Mouse (Mus musculus): ENCODE data around the gene Adprhl1. TPM values are rescaled to one million over a fixed set of nuclear protein-coding genes. Genes with fewer than 3 reads are reported as not detected.

Gene Adprhl1
- 15.6 and 22.8 TPM in 2 replicates for polyA plus RNA-seq (2012; ENCODE audit: insufficient read depth, insufficient read length, missing spikeins)

- Histone ChIP-seq H3K4me1 (ENCODE audit: control insufficient read depth, insufficient read depth, insufficient read length, low read length) (no peaks in the 10 kb centered on the region), H3K27ac (replicated peaks; ENCODE audit: low read depth, low read length) (no peak within 1 kb of the TSS), H3K4me3 (ENCODE audit: insufficient read depth, low read depth, low read length) (no peak within 1 kb of the TSS)
Observed at GRCm38 (mm10) chr8:13254019-13254418, at the start of gene Adprhl1. Gene Adprhl1, minus strand, starts transcription at chr8:13254162.

GRCm38 (mm10) chr8:13301036-13301435 lies 47.1 kb upstream of the Adprhl1 start:
- Histone ChIP-seq H3K4me3 (ENCODE audit: insufficient read depth, low read depth, low read length) (no peak overlapping the region), H3K27ac (replicated peaks; ENCODE audit: low read depth, low read length) (no peak overlapping the region)

GRCm38 (mm10) chr8:13299571-13299970 lies 45.6 kb upstream of the Adprhl1 start:
- no peaks in the 10 kb centered on the region for H3K4me1 ChIP-seq (ENCODE audit: control insufficient read depth, insufficient read depth, insufficient read length, low read length)
- H3K4me3 ChIP-seq (ENCODE audit: insufficient read depth, low read depth, low read length) = no peak overlapping the region
- H3K27ac ChIP-seq (replicated peaks; ENCODE audit: low read depth, low read length) = no peak overlapping the region

More at GRCm38 (mm10) chr8:13301036-13301435, 47.1 kb upstream of the Adprhl1 start:
- H3K4me1 ChIP-seq (ENCODE audit: control insufficient read depth, insufficient read depth, insufficient read length, low read length) = no peaks in the 10 kb centered on the region

GRCm38 (mm10) chr8:13293677-13294470 lies 39.9 kb upstream of the Adprhl1 start:
- H3K27ac ChIP-seq (replicated peaks; ENCODE audit: low read depth, low read length) = no peak overlapping the region
- H3K4me1 ChIP-seq (ENCODE audit: control insufficient read depth, insufficient read depth, insufficient read length, low read length) = no peaks in the 10 kb centered on the region
- no peak overlapping the region for H3K4me3 ChIP-seq (ENCODE audit: insufficient read depth, low read depth, low read length)

GRCm38 (mm10) chr8:13292364-13292763 lies 38.4 kb upstream of the Adprhl1 start:
- Histone ChIP-seq H3K4me1 (ENCODE audit: control insufficient read depth, insufficient read depth, insufficient read length, low read length) (no peaks in the 10 kb centered on the region), H3K4me3 (ENCODE audit: insufficient read depth, low read depth, low read length) (no peak overlapping the region), H3K27ac (replicated peaks; ENCODE audit: low read depth, low read length) (no peak overlapping the region)

- Histone ChIP-seq H3K4me3 (ENCODE audit: insufficient read depth, low read depth, low read length) (peak overlapping the region; percentile 90), H3K4me1 (ENCODE audit: control insufficient read depth, insufficient read depth, insufficient read length, low read length) (peaks cover 3% of the 10 kb centered on the region; the same call in 1 of the 2 replicates), H3K27ac (replicated peaks; ENCODE audit: low read depth, low read length) (no peak overlapping the region)
Observed at GRCm38 (mm10) chr8:13288646-13289045, 34.7 kb upstream of the Adprhl1 start.

GRCm38 (mm10) chr8:13287692-13288623 lies 34.0 kb upstream of the Adprhl1 start, which contains the start of the genes Dcun1d2 and Tmco3:
Gene Dcun1d2, minus strand, starts transcription at chr8:13288131.
Gene Tmco3, plus strand, starts transcription at chr8:13288190.
- H3K27ac ChIP-seq (replicated peaks; ENCODE audit: low read depth, low read length) = peak within 1 kb of the TSS; percentile 97
- H3K4me3 ChIP-seq (ENCODE audit: insufficient read depth, low read depth, low read length) = peak within 1 kb of the TSS; percentile 90
- peaks cover 3% of the 10 kb centered on the region; the same call in 1 of the 2 replicates for H3K4me1 ChIP-seq (ENCODE audit: control insufficient read depth, insufficient read depth, insufficient read length, low read length)

- H3K4me3 ChIP-seq (ENCODE audit: insufficient read depth, low read depth, low read length) = peak overlapping the region; percentile 90
- H3K4me1 ChIP-seq (ENCODE audit: control insufficient read depth, insufficient read depth, insufficient read length, low read length) = peaks cover 3% of the 10 kb centered on the region; the same call in 1 of the 2 replicates
- peak overlapping the region; percentile 90 for H3K27ac ChIP-seq (replicated peaks; ENCODE audit: low read depth, low read length)
Observed at GRCm38 (mm10) chr8:13287304-13287691, 33.3 kb upstream of the Adprhl1 start.

- no peak overlapping the region for H3K27ac ChIP-seq (replicated peaks; ENCODE audit: low read depth, low read length)
- no peak overlapping the region for H3K4me3 ChIP-seq (ENCODE audit: insufficient read depth, low read depth, low read length)
Observed at GRCm38 (mm10) chr8:13283200-13283599, 29.2 kb upstream of the Adprhl1 start.

GRCm38 (mm10) chr8:13276941-13277447 lies 23.0 kb upstream of the Adprhl1 start:
- Histone ChIP-seq H3K4me3 (ENCODE audit: insufficient read depth, low read depth, low read length) (no peak overlapping the region), H3K27ac (replicated peaks; ENCODE audit: low read depth, low read length) (no peak overlapping the region), H3K4me1 (ENCODE audit: control insufficient read depth, insufficient read depth, insufficient read length, low read length) (no peaks in the 10 kb centered on the region)

More at GRCm38 (mm10) chr8:13283200-13283599, 29.2 kb upstream of the Adprhl1 start:
- peaks cover 3% of the 10 kb centered on the region; the same call in 1 of the 2 replicates for H3K4me1 ChIP-seq (ENCODE audit: control insufficient read depth, insufficient read depth, insufficient read length, low read length)

GRCm38 (mm10) chr8:13272834-13273233 lies 18.9 kb upstream of the Adprhl1 start:
- Histone ChIP-seq H3K4me3 (ENCODE audit: insufficient read depth, low read depth, low read length) (no peak overlapping the region), H3K4me1 (ENCODE audit: control insufficient read depth, insufficient read depth, insufficient read length, low read length) (no peaks in the 10 kb centered on the region), H3K27ac (replicated peaks; ENCODE audit: low read depth, low read length) (no peak overlapping the region)

GRCm38 (mm10) chr8:13267566-13267965 lies 13.6 kb upstream of the Adprhl1 start:
- Histone ChIP-seq H3K4me3 (ENCODE audit: insufficient read depth, low read depth, low read length) (no peak overlapping the region), H3K4me1 (ENCODE audit: control insufficient read depth, insufficient read depth, insufficient read length, low read length) (no peaks in the 10 kb centered on the region), H3K27ac (replicated peaks; ENCODE audit: low read depth, low read length) (no peak overlapping the region)

- H3K27ac ChIP-seq (replicated peaks; ENCODE audit: low read depth, low read length) = no peak overlapping the region
- H3K4me1 ChIP-seq (ENCODE audit: control insufficient read depth, insufficient read depth, insufficient read length, low read length) = no peaks in the 10 kb centered on the region
- no peak overlapping the region for H3K4me3 ChIP-seq (ENCODE audit: insufficient read depth, low read depth, low read length)
Observed at GRCm38 (mm10) chr8:13263376-13263775, 9.4 kb upstream of the Adprhl1 start.

- Histone ChIP-seq H3K4me1 (ENCODE audit: control insufficient read depth, insufficient read depth, insufficient read length, low read length) (no peaks in the 10 kb centered on the region), H3K27ac (replicated peaks; ENCODE audit: low read depth, low read length) (no peak overlapping the region), H3K4me3 (ENCODE audit: insufficient read depth, low read depth, low read length) (no peak overlapping the region)
Observed at GRCm38 (mm10) chr8:13253413-13253812, 549 bp downstream of the Adprhl1 start.

GRCm38 (mm10) chr8:13252837-13253236 lies 1.1 kb downstream of the Adprhl1 start:
- no peak overlapping the region for H3K27ac ChIP-seq (replicated peaks; ENCODE audit: low read depth, low read length)

More at GRCm38 (mm10) chr8:13252837-13253236, 1.1 kb downstream of the Adprhl1 start:
- Histone ChIP-seq H3K4me3 (ENCODE audit: insufficient read depth, low read depth, low read length) (no peak overlapping the region), H3K4me1 (ENCODE audit: control insufficient read depth, insufficient read depth, insufficient read length, low read length) (no peaks in the 10 kb centered on the region)
